ENCODE assay signal across 8 mouse cellular contexts in genomic region chr1:180365983-180366811, GRCm38 (mm10). TPM values are rescaled to one million over a fixed set of nuclear protein-coding genes. Genes with fewer than 3 reads are reported as not detected.
A peak's percentile ranks its signal among the peaks of the same experiment; 100 is the strongest.
DNase-seq lines count a peak whose midpoint lies in the region; ATAC-seq lines count a peak whose summit lies in the region.

No protein-coding gene starts in this region.

- no peaks in the 10 kb centered on the region for H3K27me3 ChIP-seq in neural tube, embryonic 11.5 days (ENCODE audit: control insufficient read depth, insufficient read depth, low read length)
- no peaks in the 10 kb centered on the region for H3K27me3 ChIP-seq in embryonic facial prominence, embryonic 13.5 days
- H3K27me3 ChIP-seq in limb, embryonic 15.5 days = no peaks in the 10 kb centered on the region

- no peak overlapping the region for H3K27ac ChIP-seq in neural tube, embryonic 11.5 days (ENCODE audit: low read depth, low read length)
- H3K27ac ChIP-seq in embryonic facial prominence, embryonic 13.5 days = peak overlapping the region; percentile 93; the same call in 1 of the 2 replicates
- H3K27ac ChIP-seq in limb, embryonic 15.5 days = peak overlapping the region; percentile 47; the same call in 1 of the 2 replicates

- no peak overlapping the region for H3K4me3 ChIP-seq in neural tube, embryonic 11.5 days (ENCODE audit: low read depth, low read length)
- H3K4me3 ChIP-seq in embryonic facial prominence, embryonic 13.5 days = peak overlapping the region; percentile 51; the same call in 1 of the 2 replicates
- H3K4me3 ChIP-seq in limb, embryonic 15.5 days = no peak overlapping the region

- 79% methylated on average over 18 of the region's 18 CpGs for WGBS in neural tube, embryonic 11.5 days
- WGBS in embryonic facial prominence, embryonic 13.5 days = 77% methylated on average over 18 of the region's 18 CpGs
- WGBS in limb, embryonic 15.5 days = 70% methylated on average over 18 of the region's 18 CpGs

- peak overlapping the region; percentile 50 for H3K4me2 ChIP-seq in neural tube, embryonic 11.5 days (ENCODE audit: low read depth)
- H3K4me2 ChIP-seq in embryonic facial prominence, embryonic 13.5 days = peak overlapping the region; percentile 72
- peak overlapping the region; percentile 62 for H3K4me2 ChIP-seq in limb, embryonic 15.5 days

- H3K9ac ChIP-seq in neural tube, embryonic 11.5 days (ENCODE audit: low read length) = no peak overlapping the region
- H3K9ac ChIP-seq in embryonic facial prominence, embryonic 13.5 days = no peak overlapping the region
- no peak overlapping the region for H3K9ac ChIP-seq in limb, embryonic 15.5 days

- H3K36me3 ChIP-seq in neural tube, embryonic 11.5 days (ENCODE audit: control insufficient read depth, insufficient read depth, low read length) = no peaks in the 10 kb centered on the region
- no peaks in the 10 kb centered on the region for H3K36me3 ChIP-seq in embryonic facial prominence, embryonic 13.5 days
- H3K36me3 ChIP-seq in limb, embryonic 15.5 days = no peaks in the 10 kb centered on the region; the same call in 1 of the 2 replicates

- ATAC-seq in neural tube, embryonic 11.5 days (ENCODE audit: insufficient read depth, low FRiP score, low TSS enrichment) = no peak
- no peak for ATAC-seq in embryonic facial prominence, embryonic 13.5 days (ENCODE audit: insufficient number of reproducible peaks, insufficient read depth, low FRiP score, low TSS enrichment, low read depth)
- no peak for ATAC-seq in limb, embryonic 15.5 days (ENCODE audit: insufficient number of reproducible peaks, low FRiP score, low TSS enrichment, low read depth)

- peaks cover 15% of the 10 kb centered on the region; the same call in 1 of the 2 replicates for H3K4me1 ChIP-seq in neural tube, embryonic 11.5 days (ENCODE audit: control insufficient read depth, insufficient read depth, low read length)
- peaks cover 51% of the 10 kb centered on the region for H3K4me1 ChIP-seq in embryonic facial prominence, embryonic 13.5 days
- H3K4me1 ChIP-seq in limb, embryonic 15.5 days = peaks cover 49% of the 10 kb centered on the region

- H3K9me3 ChIP-seq in neural tube, embryonic 11.5 days (ENCODE audit: control insufficient read depth, low read length) = no peaks in the 10 kb centered on the region
- H3K9me3 ChIP-seq in embryonic facial prominence, embryonic 13.5 days = no peaks in the 10 kb centered on the region
- no peaks in the 10 kb centered on the region for H3K9me3 ChIP-seq in limb, embryonic 15.5 days

- no peak for DNase-seq in neural tube, embryonic 11.5 days (ENCODE audit: low spot score)
- DNase-seq in neural tube, embryonic 10.5 days (ENCODE audit: extremely low spot score, low spot score) = no peak
- DNase-seq in retina, postnatal 1 day = peak; percentile 34
- no peak for DNase-seq in yolk sac, embryonic 10.5 days (ENCODE audit: low spot score)
- no peak for DNase-seq in layer of hippocampus, postnatal 25 days (ENCODE audit: extremely low spot score in 1 of 2, low spot score in 1 of 2)
- no peak for DNase-seq in urinary bladder, adult 2 months (ENCODE audit: low spot score)

RNA-seq across cellular contexts. Expression of gene Itpkb, which starts 35.9 kb away (rescaled TPM):
- 2.6 and 2.8 TPM in 2 replicates for polyA plus RNA-seq in neural tube, embryonic 11.5 days (2014; fragmentation: Nextera tagmentation; extraction: Ambion mirVana)
- 11.2 and 12.2 TPM in 2 replicates for polyA plus RNA-seq in embryonic facial prominence, embryonic 13.5 days (2015; fragmentation: Nextera tagmentation; extraction: Ambion mirVana)
- 12.7 and 15.1 TPM in 2 replicates for polyA plus RNA-seq in limb, embryonic 15.5 days (2015; fragmentation: Nextera tagmentation; extraction: Ambion mirVana)
- 10 to 100 TPM; 24.4 to 26.5 TPM for total RNA-seq in layer of hippocampus, postnatal 25 days (2021)
- 25.7 and 54.9 TPM in 2 replicates for polyA plus RNA-seq in urinary bladder, adult 2 months (2012; rRNA removed)
